Mouse (Mus musculus) c-Kit-positive CD71-negative TER-119-negative erythroid progenitor cells, embryonic 14.5 days (primary cell): ENCODE results near the gene Ifnar1.

Source experiments
- DNase-seq: peaks from one replicate; pipeline ENCODE4 v3.0.0-alpha.2; 2013; ENCODE audit warnings: low read depth

The Ifnar1 gene

GRCm38 (mm10) chr16:91461066-91461638, 23.9 kb upstream of the Ifnar1 start:
- DNase-seq = no peak

- no peak for DNase-seq
These were observed 23.3 kb upstream of the Ifnar1 start for GRCm38 (mm10) chr16:91461773-91462181.

GRCm38 (mm10) chr16:91462644-91463043, 22.4 kb upstream of the Ifnar1 start:
- DNase-seq = no peak

- no peak for DNase-seq
These were observed 21.6 kb upstream of the Ifnar1 start for GRCm38 (mm10) chr16:91463400-91463799.

GRCm38 (mm10) chr16:91463836-91464400, 21.1 kb upstream of the Ifnar1 start:
- DNase-seq = no peak

DNA sequence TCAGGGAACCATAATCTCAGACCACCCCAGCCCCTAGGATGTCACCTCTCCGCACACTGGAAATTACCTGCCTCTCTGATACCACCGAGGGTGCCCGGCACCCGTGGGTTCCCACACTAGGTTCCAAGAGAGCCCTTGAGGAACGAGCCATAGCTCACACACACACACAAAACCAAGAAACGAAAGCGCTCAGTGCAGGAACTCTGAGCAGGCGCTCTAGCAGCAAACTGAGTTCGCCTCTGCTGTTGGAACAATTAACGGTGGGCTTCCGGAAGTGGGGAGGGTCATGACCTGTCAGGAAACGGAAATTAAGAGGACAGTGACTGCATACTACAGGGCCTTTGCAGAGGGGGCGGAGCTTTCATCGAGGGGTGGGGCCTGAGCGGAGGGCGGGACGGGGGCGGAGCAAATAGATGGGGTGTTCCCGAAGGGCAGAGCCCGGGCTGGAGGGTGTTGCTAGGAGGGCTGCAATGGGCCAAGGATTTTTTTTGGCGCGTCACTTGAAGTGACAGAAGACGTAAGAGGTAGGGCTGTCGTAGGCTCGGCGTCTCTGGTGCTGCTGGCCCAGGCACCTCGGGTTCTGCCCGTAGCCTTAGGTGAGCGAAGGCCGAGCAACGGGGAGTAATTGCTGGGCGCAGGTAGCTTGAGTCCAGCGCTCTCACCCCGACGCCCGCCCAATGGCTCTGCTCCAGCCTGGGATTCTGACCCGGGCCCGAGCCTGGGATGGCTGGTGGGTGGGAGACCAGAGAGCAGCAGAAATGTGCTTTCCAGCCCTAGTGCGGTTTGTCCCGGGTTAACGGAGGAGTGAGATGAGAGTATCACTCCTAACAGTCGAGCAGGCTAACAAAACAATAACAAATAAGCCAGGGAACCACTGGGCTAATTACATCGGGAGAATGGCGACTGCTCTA, 20.2 kb upstream of the Ifnar1 start:
- DNase-seq = peak; percentile 89

DNA sequence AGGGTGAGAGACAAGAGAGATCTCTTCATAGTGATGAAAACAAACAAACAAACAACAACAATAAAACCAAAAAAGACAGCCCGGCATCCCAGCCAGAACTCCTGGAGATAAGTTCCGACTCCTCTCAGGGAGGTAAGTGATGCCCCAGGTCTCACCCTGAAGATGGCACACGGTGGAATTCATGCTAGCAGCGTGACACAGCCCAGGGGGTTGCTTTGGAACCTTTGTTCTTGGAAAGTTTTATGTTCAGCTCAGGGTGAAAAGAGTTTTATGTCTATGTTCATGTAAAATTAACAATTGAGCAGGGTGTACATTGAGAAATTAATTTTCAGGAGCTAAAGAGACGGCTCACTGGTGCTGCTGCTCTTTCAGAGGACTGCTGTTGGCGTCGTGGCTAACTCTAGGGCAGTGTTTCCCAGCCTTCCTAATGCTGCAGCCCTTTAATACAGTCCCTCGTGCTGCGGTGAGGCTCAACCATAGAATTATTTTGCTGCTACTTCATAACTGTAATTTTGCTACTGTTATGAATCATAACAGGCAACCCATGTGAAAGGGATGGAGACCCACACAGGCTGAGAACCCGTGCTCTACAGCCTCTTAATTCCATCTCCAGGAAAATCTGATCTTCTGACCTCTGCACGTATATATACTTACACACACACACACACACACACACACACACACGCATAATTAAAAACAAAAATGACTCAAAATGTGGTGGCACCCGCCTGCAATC, 19.4 kb upstream of the Ifnar1 start:
- no peak for DNase-seq

- DNase-seq = no peak
These were observed 18.5 kb upstream of the Ifnar1 start for GRCm38 (mm10) chr16:91466566-91466965.

GRCm38 (mm10) chr16:91470470-91470869, 14.6 kb upstream of the Ifnar1 start:
- DNase-seq = no peak

- no peak for DNase-seq
These were observed 13.6 kb upstream of the Ifnar1 start for GRCm38 (mm10) chr16:91471481-91471880.

- DNase-seq = no peak
These were observed 9.3 kb upstream of the Ifnar1 start for GRCm38 (mm10) chr16:91475753-91476152.

DNA sequence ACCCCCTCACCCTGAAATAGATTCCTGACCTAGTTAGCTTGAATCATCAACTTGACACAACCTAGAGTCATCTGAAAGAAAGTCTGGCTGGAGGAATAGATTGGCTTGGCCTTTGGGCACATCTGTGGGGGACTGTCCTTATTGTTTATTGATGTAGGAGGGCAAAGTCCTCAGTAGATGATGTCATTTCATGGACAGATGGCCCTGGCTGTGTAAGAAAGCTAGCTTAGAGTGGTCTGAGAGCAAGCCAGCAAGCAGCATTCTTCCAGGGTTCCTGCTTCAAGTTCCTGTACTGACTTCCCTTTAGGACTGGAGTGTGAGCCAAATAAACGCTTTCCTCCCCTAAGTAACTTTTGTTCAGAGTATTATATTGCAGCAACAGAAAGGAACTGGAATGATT, 7.0 kb upstream of the Ifnar1 start:
- no peak for DNase-seq

- no peak for DNase-seq
These were observed 4.5 kb upstream of the Ifnar1 start for GRCm38 (mm10) chr16:91480517-91480916.

DNA sequence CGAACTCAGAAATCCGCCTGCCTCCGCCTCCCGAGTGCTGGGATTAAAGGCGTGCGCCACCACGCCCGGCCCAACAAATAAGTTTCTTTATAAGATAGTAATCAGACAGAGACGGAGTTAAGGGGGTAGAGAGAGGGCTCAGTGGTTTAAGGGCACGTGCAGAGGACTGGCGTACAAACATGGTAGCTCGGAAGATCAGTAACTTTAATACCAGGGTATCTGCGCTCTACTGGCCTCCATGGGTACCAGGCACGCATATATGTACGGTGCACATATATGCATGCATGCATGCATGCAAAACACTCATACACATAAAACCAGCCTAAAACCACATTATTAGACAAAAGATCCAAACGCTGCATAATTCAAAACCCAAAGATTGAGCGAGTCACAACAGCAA, 651 bp upstream of the Ifnar1 start:
- no peak for DNase-seq

DNA sequence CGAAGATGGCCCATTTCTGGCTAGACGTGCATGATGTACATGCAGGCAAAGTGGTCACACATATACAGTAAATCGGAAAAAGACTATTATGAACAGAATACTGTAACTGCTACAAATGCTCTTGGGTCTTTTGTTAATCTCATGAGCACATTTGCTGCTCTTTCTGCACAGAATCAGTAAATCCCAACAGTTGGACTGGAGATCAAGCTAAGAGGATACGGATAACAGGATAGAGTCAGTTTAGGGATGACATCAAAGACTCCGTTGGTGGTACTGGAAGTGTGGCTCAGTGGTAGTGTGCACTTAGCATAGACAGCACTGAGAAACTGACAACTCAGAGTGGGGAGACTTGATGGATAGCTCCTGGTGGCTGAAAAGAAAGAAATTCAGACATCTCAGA, 803 bp downstream of the Ifnar1 start:
- no peak for DNase-seq

GRCm38 (mm10) chr16:91488066-91488465, 3.0 kb downstream of the Ifnar1 start:
- DNase-seq = no peak

DNA sequence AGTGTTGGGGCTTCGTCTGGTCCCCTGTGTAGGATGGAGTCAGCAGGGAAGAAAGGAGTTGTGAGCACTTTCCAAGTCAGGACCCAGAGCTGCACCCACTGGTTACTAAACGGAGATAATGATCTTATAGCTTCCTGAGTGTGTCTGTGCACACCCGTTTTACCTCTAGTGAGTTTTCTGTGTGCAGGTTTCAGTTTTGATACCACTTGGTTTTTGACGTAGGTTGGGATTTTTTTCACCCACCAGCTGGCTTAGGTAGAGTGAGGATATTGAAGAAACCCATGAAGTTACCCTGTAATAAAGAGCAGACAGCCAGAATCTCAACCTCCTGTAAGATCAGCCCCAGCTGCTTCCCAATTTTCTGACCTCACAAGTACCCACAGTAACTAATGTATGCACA, 5.9 kb downstream of the Ifnar1 start:
- DNase-seq = no peak

- no peak for DNase-seq
These were observed 6.4 kb downstream of the Ifnar1 start for GRCm38 (mm10) chr16:91491473-91491872.

DNA sequence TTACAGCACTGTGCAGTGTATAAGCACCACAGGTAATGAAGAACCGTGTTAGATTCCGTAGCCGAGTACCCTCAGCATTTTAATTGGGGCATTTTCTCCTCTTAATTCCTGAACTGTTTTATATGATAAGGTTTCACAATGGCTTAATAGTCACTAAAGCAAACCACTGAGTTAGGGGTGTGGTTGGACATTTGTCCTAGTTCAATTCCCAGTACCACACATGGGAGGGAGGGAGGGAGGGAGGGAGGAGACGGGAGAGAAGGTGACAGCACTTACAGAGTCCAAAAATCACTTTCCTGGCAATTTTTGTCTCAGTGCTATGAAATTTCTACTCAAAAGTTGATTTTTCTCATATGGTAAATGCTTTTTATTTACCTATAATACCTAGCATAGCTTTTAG, 10.5 kb downstream of the Ifnar1 start:
- no peak for DNase-seq

GRCm38 (mm10) chr16:91496206-91496605, 11.2 kb downstream of the Ifnar1 start:
- DNase-seq = no peak

DNA sequence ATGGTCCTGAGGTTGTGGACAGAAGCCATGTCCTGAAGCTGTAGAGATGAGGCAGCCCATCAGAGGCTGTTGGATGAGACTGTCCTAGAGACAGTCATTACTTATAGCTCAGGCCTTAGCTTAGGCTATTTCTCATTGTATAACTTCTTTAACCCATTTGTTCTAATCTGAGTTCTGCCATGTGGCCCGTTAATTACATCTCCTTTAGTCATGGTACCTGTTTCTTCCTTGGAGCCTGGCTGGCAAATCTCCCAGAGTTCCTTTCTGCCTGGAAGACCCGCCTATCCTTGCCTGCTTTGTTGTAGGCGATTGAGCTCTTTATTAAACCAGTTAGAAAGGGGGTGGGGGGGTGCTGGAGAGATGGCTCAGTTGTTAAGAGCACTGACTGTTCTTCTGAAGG, 11.7 kb downstream of the Ifnar1 start:
- no peak for DNase-seq

GRCm38 (mm10) chr16:91498041-91498440, 13.0 kb downstream of the Ifnar1 start:
- DNase-seq = no peak

- no peak for DNase-seq
These were observed 19.7 kb downstream of the Ifnar1 start for GRCm38 (mm10) chr16:91504701-91505100.
